Mouse (Mus musculus) stomach, postnatal 0 days (tissue): ENCODE results near the gene 1700016C15Rik. TPM values are rescaled to one million over a fixed set of nuclear protein-coding genes. Genes with fewer than 3 reads are reported as not detected.

Experiments
- ATAC-seq: fragments of 200-750 bp; cut with Nextera tagmentation; 2 replicates; pipeline ENCODE4 v1.8.0; 2017; ENCODE audit not compliant: low FRiP score, low TSS enrichment
- DNase-seq: peaks from one replicate; pipeline ENCODE4 v3.0.0-alpha.2; 2016; ENCODE audit warnings: low spot score
- H3K27ac ChIP-seq: fragments of 300-500 bp; sonication (generic); replicated peaks from 2 replicates; pipeline ENCODE4 v1.5.1; 2014; ENCODE audit warnings: mild to moderate bottlenecking, control low read depth
- H3K27me3 ChIP-seq: fragments of 300-500 bp; sonication (generic); 2 replicates; pipeline ENCODE4 v1.6.1; 2014; ENCODE audit warnings: low read length; ENCODE audit not compliant: control insufficient read depth, insufficient read depth
- H3K36me3 ChIP-seq: fragments of 300-500 bp; sonication (generic); 2 replicates; pipeline ENCODE4 v1.6.1; 2014; ENCODE audit warnings: low read length, mixed read lengths; ENCODE audit not compliant: control insufficient read depth, insufficient read depth
- H3K4me1 ChIP-seq: fragments of 300-500 bp; sonication (generic); replicated peaks from 2 replicates; pipeline ENCODE4 v1.6.1; 2014; ENCODE audit warnings: antibody characterized with exemption; ENCODE audit not compliant: control insufficient read depth, insufficient read depth
- H3K4me2 ChIP-seq: fragments of 300-500 bp; sonication (generic); replicated peaks from 2 replicates; pipeline ENCODE4 v1.6.1; 2014; ENCODE audit warnings: low read depth, mild to moderate bottlenecking, control low read depth, moderate library complexity
- H3K4me3 ChIP-seq: fragments of 300-500 bp; sonication (generic); 2 replicates; pipeline ENCODE4 v1.5.1; 2014; ENCODE audit warnings: low read depth, low read length, control low read depth
- H3K9ac ChIP-seq: fragments of 300-500 bp; sonication (generic); 2 replicates; pipeline ENCODE4 v1.6.1; 2014; ENCODE audit warnings: mild to moderate bottlenecking, low read length, control low read depth, mixed read lengths
- H3K9me3 ChIP-seq: fragments of 300-500 bp; sonication (generic); 2 replicates; pipeline ENCODE4 v1.6.1; 2016; ENCODE audit warnings: low read length; ENCODE audit not compliant: control insufficient read depth
- CTCF ChIP-seq: IDR thresholded peaks from 2 replicates; pipeline ENCODE4 v1.5.1; 2016; ENCODE audit warnings: antibody characterized with exemption, low read depth, mild to moderate bottlenecking, moderate library complexity
- EP300 ChIP-seq: optimal IDR thresholded peaks from 2 replicates; pipeline ENCODE3; 2016; ENCODE audit warnings: antibody characterized with exemption
- WGBS: fragments of 180-500 bp; shearing (Covaris S2); extraction: QIAGEN DNeasy Blood & Tissue Kit; methylation state at CpG from one replicate; pipeline ENCODE4 v1.1.7; 2014; 5-methylcytosine and 5-hydroxymethylcytosine counted together
- polyA plus RNA-seq: library from polyadenylated mRNA; unstranded; fragments of >200 nt; fragmentation: Nextera tagmentation; extraction: Ambion mirVana; gene quantifications from 2 replicates; pipeline ENCODE4 v1.2.1, GENCODE M21; 2015

The 1700016C15Rik gene
- polyA plus RNA-seq, 1 experiment from 2014 or later, result 0.17 TPM

DNA sequence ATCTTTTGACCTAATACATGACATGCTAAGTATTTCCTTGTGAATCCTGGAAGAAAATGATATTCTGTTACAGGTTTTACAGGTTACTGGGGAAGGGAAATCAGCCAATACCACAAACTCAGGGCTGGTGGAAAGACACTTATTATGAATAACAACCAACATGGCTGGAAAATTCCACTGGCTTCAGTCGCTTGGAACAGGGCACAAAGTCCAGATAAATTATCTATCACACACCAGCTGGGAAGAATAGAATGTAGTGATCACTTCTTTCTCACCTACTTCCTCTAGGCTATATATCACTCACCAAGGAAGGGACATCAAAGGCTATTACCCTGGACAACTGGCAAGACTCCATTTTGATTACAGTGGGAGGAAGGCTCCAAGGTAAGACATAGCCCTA, 11.1 kb downstream of the 1700016C15Rik start:
- Histone ChIP-seq H3K9me3 (no peaks in the 10 kb centered on the region), H3K27me3 (no peaks in the 10 kb centered on the region), H3K4me1 (no peaks in the 10 kb centered on the region), H3K27ac (no peak overlapping the region), H3K4me2 (no peak overlapping the region), H3K9ac (no peak overlapping the region), H3K36me3 (no peaks in the 10 kb centered on the region), H3K4me3 (no peak overlapping the region)
- 53% methylated on average over 1 of the region's 1 CpGs for WGBS
- peak; percentile 53; the same call in 1 of the 2 replicates for ATAC-seq
- no peak for DNase-seq
- TF ChIP-seq CTCF, result no peak
- no peak for TF ChIP-seq EP300

DNA sequence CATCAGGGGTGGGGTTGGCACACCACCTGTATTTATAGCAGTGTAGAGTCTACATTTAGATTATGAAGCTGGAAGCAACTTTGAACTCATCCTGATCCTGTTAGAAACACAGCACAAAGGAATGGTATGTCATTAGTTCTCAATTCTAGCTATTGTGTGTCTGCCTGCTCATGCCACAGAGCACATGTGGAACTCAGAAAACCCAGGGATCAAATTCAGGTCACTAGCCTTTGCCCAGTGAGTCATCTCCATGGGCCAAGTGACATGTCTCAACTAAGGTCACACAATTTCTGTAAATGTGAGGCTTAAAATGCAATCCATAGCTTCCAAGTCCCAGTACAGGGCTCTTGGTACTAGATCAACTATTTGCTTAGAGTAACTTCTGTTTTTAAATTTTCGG, 12.5 kb downstream of the 1700016C15Rik start:
- no peaks in the 10 kb centered on the region for H3K9me3 ChIP-seq
- H3K36me3 ChIP-seq, result no peaks in the 10 kb centered on the region
- WGBS, result 74% methylated on average over 1 of the region's 1 CpGs

DNA sequence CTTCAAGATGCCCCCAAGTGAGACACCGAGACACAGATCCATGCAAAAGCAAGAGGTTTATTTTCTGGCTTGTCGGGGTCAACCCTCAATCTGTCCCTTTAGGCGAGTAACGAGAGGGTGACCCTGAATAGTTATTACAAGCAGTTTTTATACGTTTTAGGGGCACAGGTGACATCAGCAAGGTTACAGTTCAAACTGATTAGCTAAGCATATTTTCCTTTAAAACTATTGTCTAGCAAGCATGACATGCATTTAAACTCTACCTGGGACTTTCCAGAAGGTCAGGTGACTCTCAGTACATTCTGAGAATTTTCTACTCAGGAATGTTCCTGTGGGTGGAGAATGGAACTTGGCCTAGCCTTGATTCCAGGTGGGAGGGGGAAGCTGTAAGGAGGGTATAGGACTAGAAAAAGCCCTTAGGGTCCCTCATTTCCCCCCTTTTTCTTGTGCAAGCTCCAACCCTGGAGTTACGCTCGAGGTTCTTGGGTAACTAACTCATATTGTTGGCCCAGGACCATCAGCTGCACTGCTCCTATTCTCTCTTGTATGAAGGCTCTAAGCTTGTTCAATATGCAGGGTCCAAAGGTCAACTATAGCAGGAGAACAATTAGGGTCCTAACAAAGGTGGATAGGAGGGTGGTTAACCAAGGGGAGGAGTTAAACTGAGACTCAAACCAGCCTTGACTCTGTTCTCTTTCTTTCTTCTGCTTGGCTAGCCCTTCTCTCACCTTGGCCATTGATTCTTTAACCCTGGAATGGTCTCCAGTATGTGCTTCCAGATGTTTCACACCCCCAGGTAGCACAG, 15.1 kb downstream of the 1700016C15Rik start:
- DNase-seq (peak; percentile 21), ATAC-seq (peak; percentile 62)
- Histone ChIP-seq H3K9me3 (no peaks in the 10 kb centered on the region), H3K4me2 (no peak overlapping the region), H3K4me1 (no peaks in the 10 kb centered on the region), H3K9ac (no peak overlapping the region), H3K4me3 (no peak overlapping the region), H3K27ac (no peak overlapping the region), H3K27me3 (no peaks in the 10 kb centered on the region), H3K36me3 (no peaks in the 10 kb centered on the region)
- 68% methylated on average over 7 of the region's 7 CpGs for WGBS
- TF ChIP-seq CTCF (no peak), EP300 (no peak)

More for the DNA sequence above, 12.5 kb downstream of the 1700016C15Rik start:
- no peak for TF ChIP-seq CTCF
- no peak for TF ChIP-seq EP300
- H3K27me3 ChIP-seq, result no peaks in the 10 kb centered on the region
- DNase-seq, result peak; percentile 11
- no peak overlapping the region for H3K9ac ChIP-seq
- no peak overlapping the region for H3K27ac ChIP-seq
- no peak for ATAC-seq
- no peak overlapping the region for H3K4me2 ChIP-seq
- no peak overlapping the region for H3K4me3 ChIP-seq
- no peaks in the 10 kb centered on the region for H3K4me1 ChIP-seq

DNA sequence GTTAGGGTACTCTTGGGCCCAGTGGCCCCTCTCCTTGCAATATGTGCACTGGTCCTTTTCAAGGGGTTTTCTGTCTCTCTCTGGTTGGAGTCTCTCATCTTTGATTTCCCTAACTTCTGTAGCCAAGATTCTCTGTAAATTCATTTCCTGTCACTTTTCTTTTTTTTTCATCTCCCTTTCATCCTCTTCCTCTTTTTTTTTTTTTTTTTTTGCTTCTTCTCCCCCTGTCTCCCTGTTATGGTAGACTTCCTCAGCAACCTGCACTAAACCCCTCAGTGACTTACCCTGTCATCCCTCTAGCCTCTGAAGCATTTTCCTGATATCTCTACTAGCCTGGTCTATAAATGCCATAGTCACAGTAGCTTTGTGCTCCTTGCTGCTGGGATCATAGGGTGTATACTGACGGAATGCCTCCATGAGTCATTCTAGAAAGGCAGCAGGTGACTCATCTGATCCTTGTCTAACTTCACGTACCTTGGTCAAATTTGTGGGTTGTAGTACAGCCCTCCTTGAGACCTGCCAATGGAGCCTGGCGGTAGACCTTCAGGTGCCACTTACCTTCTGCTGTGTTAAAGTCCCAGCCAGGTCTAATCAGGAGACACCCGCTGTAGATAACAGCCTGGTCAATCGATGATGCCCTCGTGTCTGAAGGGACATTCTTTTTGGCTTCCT, 18.4 kb downstream of the 1700016C15Rik start:
- H3K4me3 ChIP-seq, result no peak overlapping the region
- no peaks in the 10 kb centered on the region for H3K36me3 ChIP-seq
- WGBS, result 80% methylated on average over 6 of the region's 6 CpGs
- no peaks in the 10 kb centered on the region for H3K27me3 ChIP-seq
- no peak overlapping the region for H3K27ac ChIP-seq
- H3K4me2 ChIP-seq, result no peak overlapping the region
- TF ChIP-seq CTCF (no peak), EP300 (no peak)
- DNase-seq (no peak), ATAC-seq (peak; percentile 83)
- no peaks in the 10 kb centered on the region for H3K4me1 ChIP-seq
- H3K9ac ChIP-seq, result no peak overlapping the region
- H3K9me3 ChIP-seq, result peaks cover 4% of the 10 kb centered on the region; the same call in 1 of the 2 replicates

DNA sequence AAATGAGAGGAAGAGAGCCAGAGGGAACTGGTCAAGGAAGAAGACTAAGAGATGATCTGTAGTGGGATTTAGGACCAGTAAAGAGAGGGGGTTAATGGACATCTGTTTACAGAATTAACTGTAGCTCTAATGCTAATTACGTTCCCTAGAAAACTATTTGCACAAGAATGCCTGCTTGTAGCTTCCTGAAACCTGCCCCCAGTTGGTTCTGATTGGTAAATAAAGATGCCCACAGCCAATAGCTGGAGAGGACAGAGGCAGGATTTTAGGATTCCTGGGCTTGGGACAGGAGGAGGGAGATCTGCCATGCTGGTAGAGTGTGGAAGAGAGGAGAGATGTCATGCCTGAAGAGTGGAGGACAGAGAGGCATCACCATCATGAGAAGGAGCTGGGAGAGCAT, 23.9 kb downstream of the 1700016C15Rik start:
- H3K4me2 ChIP-seq, result no peak overlapping the region
- WGBS, result 53% methylated on average over 1 of the region's 1 CpGs
- H3K27me3 ChIP-seq, result no peaks in the 10 kb centered on the region
- H3K9ac ChIP-seq, result no peak overlapping the region
- no peak overlapping the region for H3K27ac ChIP-seq
- ATAC-seq, result no peak
- H3K4me1 ChIP-seq, result no peaks in the 10 kb centered on the region
- peaks cover 4% of the 10 kb centered on the region; the same call in 1 of the 2 replicates for H3K9me3 ChIP-seq
- no peak for TF ChIP-seq EP300
- no peak overlapping the region for H3K4me3 ChIP-seq
- DNase-seq, result no peak
- H3K36me3 ChIP-seq, result no peaks in the 10 kb centered on the region

DNA sequence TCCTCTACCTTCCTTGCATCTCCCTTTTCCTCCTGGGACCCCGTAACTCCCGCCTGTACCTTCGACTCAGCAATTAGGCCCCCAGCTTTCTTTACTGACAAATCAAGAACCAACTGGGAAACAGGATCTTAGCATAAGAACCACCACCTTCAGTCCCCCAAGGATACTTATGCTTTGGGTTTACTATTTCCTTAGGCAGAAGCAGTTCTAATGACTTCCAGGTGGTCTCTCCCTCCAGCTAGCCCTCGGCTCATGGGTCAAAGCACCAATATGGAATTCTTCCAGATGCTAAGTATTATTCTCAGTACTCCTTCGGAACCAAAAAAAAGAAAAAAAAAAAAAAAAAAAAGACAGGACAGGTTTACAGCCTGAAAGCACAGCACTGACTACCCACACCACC, 27.6 kb downstream of the 1700016C15Rik start:
- H3K4me1 ChIP-seq, result no peaks in the 10 kb centered on the region
- no peak for ATAC-seq
- TF ChIP-seq EP300 (no peak), CTCF (no peak)
- H3K4me2 ChIP-seq, result no peak overlapping the region
- H3K27me3 ChIP-seq, result no peaks in the 10 kb centered on the region
- H3K36me3 ChIP-seq, result no peaks in the 10 kb centered on the region
- WGBS, result 89% methylated on average over 5 of the region's 5 CpGs
- no peak for DNase-seq
- H3K4me3 ChIP-seq, result no peak overlapping the region
- no peak overlapping the region for H3K9ac ChIP-seq
- no peak overlapping the region for H3K27ac ChIP-seq
- H3K9me3 ChIP-seq, result no peaks in the 10 kb centered on the region
